Mouse (Mus musculus) layer of hippocampus, adult 18-20 months (tissue): ENCODE results near the gene Iqcn. TPM values are rescaled to one million over a fixed set of nuclear protein-coding genes. Genes with fewer than 3 reads are reported as not detected.
A peak's percentile ranks its signal among the peaks of the same experiment; 100 is the strongest.

Source experiments
- DNase-seq, 2 experiments: peaks; one replicate each; pipeline ENCODE4 v3.0.0; 2022; ENCODE audit warnings: low spot score in 2 of 2
- total RNA-seq, 2 experiments: library from RNA; stranded (reverse); gene quantifications; 2 replicates each; pipeline ENCODE4 v1.2.3; 2021

The Iqcn gene
- total RNA-seq, 2 experiments from 2014 or later, result 0.07 TPM; not detected in 1

- DNase-seq, result no peak
These were observed 23.5 kb downstream of the Iqcn start for GRCm38 (mm10) chr8:70726721-70727120.

GRCm38 (mm10) chr8:70729808-70730475 is 26.7 kb downstream of the Iqcn start:
- DNase-seq, result no peak

- DNase-seq, result no peak
These were observed 27.7 kb downstream of the Iqcn start for GRCm38 (mm10) chr8:70730956-70731355.

GRCm38 (mm10) chr8:70737705-70738104 is 34.4 kb downstream of the Iqcn start:
- DNase-seq, result no peak

GRCm38 (mm10) chr8:70738211-70738610 is 35.0 kb downstream of the Iqcn start:
- DNase-seq, result no peak

GRCm38 (mm10) chr8:70741661-70742060 is 38.4 kb downstream of the Iqcn start:
- no peak for DNase-seq

GRCm38 (mm10) chr8:70742176-70742575 is 38.9 kb downstream of the Iqcn start:
- DNase-seq, result no peak

- DNase-seq, result no peak
These were observed 39.9 kb downstream of the Iqcn start for GRCm38 (mm10) chr8:70742981-70743655.

GRCm38 (mm10) chr8:70743656-70744590 is 40.7 kb downstream of the Iqcn start:
- DNase-seq, result no peak

GRCm38 (mm10) chr8:70744806-70745205 is 41.5 kb downstream of the Iqcn start:
- no peak for DNase-seq

- DNase-seq, result no peak
These were observed 42.5 kb downstream of the Iqcn start for GRCm38 (mm10) chr8:70745691-70746220.

GRCm38 (mm10) chr8:70746676-70747075 is 43.4 kb downstream of the Iqcn start:
- DNase-seq, result no peak

GRCm38 (mm10) chr8:70747211-70747890 is 44.1 kb downstream of the Iqcn start:
- DNase-seq, result no peak

- DNase-seq, result no peak
These were observed 45.2 kb downstream of the Iqcn start for GRCm38 (mm10) chr8:70748246-70749096.

GRCm38 (mm10) chr8:70749097-70749674 is 45.9 kb downstream of the Iqcn start:
- DNase-seq, result no peak

GRCm38 (mm10) chr8:70750128-70750680 is 46.9 kb downstream of the Iqcn start:
- DNase-seq, result peak in 1 of 2 experiments; percentile 1

GRCm38 (mm10) chr8:70752000-70752764 is 48.9 kb downstream of the Iqcn start:
- peak; percentile 51 to 88 for DNase-seq

GRCm38 (mm10) chr8:70753151-70753550 is 49.9 kb downstream of the Iqcn start:
- peak in 1 of 2 experiments; percentile 71 for DNase-seq
